Mouse (Mus musculus): Measurements from ENCODE around the gene Cask.

Cask gene

DNA sequence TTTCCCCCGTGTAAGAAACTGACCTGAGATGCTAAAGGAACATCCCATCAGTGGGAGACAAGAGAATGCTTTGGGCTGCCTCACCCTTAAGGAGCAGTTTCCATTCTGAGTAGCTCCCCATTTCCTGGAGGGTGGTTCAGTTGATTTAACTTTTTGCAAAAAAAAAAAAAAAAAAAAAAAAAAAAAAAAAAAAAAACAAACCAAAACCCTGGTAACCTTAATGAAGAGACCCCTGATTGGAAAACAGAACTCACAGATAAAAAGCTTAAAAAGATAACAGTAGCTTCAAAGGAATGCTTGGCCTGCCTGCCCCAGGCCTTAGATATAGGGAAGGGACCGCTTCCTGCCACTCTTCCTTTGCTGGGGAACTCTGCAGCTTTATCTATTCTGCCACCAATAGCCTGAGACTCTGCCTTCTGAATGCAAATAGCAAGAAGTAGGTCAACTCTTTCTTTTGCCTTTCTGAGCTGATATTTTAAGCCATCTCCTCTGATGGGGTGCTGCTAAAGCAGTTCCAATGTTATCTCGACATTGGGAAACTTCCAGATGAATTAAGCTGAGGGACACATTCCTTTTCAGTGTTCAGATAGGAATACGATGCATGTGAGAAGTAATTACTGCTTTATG lies 332.3 kb downstream of the Cask start:
- DNase-seq (ENCODE audit: low spot score in 2 of 2), result no peak

DNA sequence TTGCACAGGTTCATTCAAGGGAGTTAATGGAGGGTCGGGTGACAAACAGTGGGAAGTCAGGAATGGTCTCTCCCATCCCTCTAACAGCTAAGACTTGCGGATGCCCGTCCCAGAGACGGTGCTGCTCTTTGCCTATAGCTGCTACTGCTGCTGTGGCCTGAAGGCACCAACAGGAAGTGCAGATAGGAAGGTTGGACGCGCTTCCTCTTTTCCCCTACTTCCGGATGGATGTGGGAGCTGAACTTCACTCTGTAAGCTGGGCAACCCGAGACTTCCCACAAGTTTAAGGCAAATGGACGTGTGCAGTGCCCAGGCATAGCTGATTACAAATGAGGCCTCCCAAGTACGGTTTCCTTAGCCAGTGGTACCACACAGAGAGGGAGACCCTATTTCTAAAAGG lies 333.1 kb downstream of the Cask start:
- no peak for DNase-seq (ENCODE audit: low spot score in 2 of 2)

DNA sequence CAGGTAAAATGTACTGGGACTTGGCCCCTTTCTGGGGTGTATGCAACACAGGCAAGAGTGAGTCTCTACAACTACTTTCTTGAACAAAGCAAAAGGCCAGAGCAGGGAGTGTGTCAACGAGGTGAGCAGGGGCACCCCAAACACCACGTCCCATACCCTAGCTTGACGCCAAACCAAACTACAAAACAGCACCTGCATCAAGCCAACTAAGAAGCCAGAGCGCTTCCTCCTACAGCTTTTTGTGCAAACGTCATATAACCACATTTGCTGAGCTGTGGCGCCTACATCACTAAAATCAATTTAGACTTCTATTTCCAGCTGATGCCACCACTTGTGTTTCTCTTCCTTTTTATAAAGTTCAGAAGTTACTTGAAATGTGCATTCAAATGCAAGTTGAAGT lies 334.7 kb downstream of the Cask start:
- peak; percentile 31 to 41 for DNase-seq (ENCODE audit: low spot score in 2 of 2)

DNA sequence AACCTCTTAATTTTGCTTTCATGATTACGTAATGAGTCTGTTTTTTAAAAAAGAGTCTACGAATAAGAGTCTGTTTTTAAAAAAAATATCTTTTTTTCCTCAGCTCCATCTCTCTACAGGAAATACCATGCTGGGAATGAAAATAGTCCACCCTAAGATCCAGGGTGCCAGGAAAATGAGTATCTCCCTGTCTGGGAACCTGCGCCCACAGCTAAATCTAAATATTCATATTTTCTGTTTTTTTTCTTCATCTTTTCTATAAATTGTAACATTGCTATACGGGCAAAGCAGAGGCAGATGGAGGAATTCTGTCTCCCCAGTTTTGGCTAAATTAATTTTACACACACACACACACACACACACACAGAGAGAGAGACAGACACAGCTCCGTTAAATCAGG lies 337.3 kb downstream of the Cask start:
- no peak for DNase-seq (ENCODE audit: low spot score in 2 of 2)

DNA sequence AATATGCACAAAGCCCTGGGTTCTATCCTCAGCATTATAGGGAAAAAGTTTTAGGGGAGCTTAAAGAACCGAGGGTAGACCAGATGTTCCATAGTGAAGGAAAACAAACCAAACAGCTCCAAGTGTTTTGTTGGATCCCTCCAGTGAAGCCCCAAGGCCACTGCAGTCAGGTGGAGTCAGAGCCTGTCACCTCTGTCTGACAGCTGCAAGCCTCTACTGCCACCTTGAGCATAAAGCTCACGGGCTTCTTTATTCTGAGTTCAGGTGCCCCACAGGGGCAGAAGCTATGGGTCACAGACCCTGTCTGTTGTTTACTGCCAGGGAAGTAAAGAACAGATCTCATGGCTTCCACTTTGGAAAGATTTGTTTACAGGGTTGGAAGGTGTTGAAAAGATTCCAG lies 338.0 kb downstream of the Cask start:
- DNase-seq (ENCODE audit: low spot score in 2 of 2), result peak in 1 of 2 experiments; percentile 27

DNA sequence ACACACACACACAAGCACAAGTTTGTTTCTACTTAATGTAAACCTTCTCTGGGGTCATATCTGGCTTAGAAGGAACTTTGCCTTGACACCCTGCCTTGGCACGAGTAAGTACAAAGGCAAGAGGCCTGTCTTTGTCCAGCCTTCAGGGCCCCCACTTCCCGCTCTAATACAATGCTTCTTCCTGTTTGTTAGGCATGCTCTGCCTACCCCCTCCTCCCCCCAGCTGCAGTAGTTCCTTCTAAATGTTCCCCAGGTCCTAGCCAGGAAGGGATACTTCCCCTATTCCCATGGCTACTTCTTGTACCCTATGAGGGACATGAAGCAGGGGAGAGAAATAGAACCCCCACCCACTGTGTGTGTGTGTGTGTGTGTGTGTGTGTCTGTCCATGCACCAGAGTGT lies 344.8 kb downstream of the Cask start:
- no peak for DNase-seq (ENCODE audit: low spot score in 2 of 2)

DNA sequence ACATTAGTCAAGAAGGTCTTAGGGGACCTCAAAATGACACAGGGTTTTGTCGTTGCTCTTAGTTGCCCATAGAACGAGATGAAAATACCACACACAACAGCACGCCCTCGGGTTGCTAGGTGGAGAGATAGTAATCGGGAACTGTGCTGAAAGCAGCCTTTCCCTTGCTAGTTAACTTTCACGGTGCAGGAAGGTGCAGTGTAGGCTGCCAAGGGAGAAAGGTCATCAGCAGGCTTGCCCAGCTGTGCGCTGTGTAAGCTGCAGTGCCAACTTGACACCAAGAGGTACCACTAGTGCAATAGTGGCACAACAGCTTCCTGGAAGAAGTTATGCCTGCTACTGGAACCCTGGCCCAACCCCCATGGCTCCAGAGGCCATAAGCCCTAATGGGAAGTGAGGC lies 346.8 kb downstream of the Cask start:
- no peak for DNase-seq (ENCODE audit: low spot score in 2 of 2)

DNA sequence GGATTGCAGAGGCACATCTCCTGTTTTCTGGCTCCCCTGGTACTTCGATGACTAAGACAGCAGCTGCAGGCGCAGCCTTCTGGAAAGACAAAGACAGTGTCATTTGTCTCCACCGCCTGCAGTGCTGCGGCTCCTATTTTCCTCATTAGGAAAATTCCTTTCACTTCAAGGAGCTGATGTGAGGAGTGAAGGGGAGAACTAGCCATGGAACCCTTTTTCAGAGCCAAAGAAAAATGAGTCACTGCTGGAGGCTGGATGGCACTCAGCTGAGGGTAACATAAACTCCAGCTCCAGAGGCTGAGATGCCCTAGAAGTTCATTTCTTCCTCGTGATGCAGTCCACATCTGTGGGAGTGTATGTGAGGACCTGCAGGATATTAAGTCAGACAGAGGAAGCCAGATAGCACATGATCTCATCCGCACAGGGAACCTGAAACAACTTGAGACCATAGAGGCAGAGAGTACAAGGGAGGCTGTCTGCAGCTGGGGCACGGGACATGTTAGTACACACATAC lies 348.2 kb downstream of the Cask start:
- no peak for DNase-seq (ENCODE audit: low spot score in 2 of 2)

DNA sequence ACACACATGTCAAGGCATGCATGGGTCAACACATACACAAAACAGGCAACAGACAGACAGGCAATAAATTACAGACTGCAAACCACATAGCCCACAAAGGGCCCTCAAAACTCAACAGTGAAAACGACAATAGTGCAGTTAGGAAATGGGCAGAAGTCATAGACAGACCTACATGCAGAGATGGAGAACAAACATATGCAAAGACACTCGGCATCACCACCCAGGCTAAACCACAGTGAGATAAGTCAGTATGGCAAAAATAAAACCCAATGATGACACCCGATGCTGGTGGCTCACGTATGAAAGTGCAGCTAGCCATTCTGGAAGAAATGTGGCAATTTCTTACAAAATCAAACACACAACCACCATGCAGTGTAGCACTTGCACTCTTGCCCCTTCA lies 350.9 kb downstream of the Cask start:
- no peak for DNase-seq (ENCODE audit: low spot score in 2 of 2)

DNA sequence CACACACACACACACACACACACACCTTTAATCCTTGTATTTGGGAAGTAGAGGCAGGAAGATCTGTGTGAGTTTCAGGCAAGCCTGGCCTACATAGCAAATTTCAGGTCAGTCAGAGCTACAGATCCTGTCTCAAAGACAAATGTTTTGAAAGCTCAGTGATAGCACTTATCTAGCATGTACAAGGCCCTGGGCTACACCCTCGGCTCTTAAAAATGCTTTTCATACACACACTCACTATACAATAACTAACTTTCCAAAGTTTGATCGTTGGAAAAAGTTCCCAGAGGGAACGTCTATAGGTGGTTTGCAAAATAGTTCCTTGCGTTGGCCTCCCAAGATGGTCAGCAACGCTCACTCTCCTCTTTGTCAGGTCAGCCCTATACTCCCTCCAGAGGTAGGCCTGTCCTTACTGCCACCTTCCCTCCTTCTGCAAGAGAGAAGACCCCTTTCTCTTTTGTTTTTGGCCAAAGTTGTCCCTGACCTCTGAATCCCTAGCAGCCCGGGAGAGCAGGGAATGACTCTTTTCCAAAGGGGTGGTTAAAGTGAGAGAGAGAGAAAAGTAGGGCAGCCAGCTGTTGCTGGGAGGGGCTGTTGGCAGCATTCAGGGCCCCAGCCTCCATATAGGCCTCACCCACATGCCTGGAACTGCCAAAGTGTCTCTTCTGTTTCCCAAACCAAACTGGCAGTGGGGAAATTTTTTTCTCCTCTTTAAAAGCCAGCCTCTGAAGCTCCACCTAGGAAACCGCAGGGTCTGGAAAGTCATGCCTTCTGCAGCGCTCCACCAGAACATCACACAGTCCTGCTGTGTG lies 356.1 kb downstream of the Cask start:
- DNase-seq (ENCODE audit: low spot score in 2 of 2), result no peak

DNA sequence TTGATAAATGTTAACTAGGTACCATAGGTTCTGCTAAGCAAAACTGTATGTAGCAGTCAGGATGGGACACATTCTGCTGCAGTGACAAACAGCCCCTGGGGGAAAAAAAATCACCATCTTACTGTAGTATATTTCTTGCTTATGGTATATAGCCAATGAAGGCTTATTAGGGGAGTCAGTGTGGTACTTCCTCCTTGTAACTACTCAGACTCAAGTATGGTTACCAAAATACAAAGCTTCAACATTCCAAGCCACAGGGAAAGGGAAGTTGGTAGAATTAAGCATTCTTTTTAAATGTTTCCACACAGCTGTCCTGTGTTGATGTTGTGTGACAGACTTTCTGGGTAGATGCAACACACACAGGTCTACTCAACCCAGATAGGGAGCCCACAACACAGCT lies 358.2 kb downstream of the Cask start:
- DNase-seq (ENCODE audit: low spot score in 2 of 2), result no peak

DNA sequence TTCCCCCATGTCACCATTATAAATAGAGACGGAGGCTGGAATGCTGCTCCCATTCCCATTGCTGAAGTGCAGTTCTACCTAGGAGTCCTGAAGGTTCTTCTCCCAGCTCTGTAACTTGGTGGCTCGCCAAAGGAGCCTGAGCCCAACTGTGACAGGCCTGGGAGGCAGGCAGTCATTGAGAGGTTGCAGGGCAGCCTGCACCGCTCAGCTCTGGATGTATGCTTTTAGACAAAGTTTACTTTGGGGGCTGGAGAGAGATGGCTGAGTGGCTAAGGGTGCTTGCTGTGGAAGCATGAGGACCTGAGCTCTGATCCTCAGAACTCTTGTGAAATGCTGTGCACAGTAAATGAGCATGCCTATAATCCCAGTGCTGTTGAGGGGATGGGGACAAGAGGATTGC lies 360.2 kb downstream of the Cask start:
- DNase-seq (ENCODE audit: low spot score in 2 of 2), result no peak

DNA sequence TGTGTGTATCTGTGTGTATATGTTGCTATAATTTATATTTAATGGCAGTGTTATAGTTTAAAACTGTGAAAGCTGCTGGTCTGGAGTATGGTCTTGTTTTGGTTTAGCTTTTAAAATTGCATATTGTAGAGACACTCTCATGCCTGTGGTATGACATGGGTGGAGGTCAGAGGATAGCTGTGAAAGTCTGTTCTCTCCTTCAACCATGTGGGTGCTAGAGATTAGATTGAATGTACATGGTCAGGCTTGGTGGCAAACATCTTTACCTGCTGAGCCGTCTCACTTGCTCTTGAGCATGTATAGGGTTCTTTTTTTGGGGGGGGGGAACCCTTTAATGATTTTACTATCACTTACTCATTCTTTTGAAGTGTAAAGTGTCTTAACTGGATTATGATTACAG lies 361.4 kb downstream of the Cask start:
- no peak for DNase-seq (ENCODE audit: low spot score in 2 of 2)

DNA sequence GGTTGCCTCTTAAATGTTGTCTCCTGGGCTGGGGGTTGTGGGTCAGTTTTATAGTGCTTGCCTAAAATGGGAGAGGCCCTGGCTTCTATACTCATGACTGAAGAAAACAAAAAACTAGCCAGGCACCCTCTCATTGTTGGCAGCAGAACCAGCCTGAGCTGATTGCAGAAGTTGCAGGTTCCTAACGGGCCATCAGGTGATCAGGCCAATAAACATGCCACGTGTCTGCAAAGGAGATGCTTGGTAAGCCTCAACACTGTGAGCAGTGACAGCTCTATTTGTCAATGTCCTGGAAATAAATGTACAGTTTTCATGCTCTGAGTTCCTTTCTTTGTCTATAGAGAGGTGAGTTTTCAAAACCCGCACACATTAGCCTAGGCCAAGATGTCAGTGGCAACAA lies 362.2 kb downstream of the Cask start:
- DNase-seq (ENCODE audit: low spot score in 2 of 2), result no peak

DNA sequence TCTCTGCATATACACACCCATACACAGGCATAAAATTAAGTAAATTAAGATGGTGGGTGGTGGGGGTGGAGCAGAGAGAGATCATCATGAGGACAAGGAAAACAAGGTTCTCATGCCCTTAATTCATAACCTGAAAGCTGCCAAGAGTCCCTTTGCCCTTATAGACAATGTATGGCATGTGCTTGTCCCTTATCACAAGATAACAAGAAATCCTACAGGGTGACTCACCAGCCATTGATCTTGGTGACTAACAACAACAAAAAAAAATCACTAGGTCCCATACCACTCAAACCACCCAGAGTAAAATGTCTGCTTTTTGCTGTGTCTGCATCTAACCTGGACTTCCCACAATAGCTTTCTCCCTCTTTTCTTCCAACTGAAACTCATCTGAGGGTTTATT lies 366.7 kb downstream of the Cask start:
- no peak for DNase-seq (ENCODE audit: low spot score in 2 of 2)

DNA sequence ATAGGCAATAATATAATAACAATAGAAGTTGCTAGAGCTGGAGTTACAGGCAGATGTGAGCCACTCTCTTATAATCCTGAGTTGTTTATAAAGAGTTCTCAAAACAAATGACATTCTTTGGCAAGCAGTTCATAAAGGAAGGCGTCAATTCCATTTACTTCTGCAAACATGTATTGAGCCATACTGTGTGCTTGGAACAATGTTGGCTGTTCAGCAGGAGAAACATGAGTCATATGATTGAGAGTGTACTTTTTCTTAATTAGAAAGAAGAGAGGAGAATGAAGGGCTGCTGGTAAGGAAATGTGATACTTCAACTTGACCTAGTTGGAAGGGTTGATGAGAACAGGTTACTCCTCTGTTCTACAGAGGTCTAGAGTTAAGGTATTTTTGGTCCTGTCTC lies 368.6 kb downstream of the Cask start:
- DNase-seq (ENCODE audit: low spot score in 2 of 2), result no peak

DNA sequence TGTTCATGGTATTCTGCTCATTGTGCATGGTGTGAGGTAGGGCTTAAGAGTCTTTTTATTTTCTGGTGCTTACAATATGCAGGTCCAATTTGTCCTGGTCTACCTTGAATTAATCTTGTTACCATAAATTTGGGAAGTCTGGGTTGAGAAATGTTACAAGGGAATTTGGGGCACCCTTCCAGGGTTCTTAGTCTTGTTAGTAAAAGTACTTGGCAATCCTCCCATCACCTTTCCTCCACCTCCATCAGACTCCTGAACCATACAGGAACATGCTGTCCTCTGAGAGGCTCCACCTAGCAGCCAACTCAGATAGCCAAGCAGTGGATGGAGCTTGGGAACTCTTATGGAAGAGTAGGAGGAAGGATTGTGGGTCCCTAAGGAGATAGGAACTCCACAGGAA lies 371.6 kb downstream of the Cask start:
- no peak for DNase-seq (ENCODE audit: low spot score in 2 of 2)

DNA sequence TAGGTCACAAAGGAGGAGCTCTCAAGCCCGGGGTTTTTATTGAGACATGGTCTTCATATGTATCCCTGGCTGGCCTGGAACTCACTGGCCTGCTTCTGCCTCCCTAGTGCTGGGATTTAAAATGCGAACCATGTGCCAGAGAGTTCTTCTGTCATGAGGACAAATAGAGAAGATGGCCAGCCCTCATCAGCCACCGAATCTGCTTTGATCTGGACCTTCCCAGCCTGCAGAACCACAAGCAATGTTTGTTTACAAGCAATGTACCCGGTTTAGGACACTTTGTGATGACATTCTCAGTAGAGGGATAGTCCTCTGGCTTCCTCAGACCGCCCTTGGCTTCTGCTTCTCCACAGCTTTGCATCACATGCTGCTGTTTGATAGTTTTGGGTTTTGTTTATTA lies 372.9 kb downstream of the Cask start:
- no peak for DNase-seq (ENCODE audit: low spot score in 2 of 2)

DNA sequence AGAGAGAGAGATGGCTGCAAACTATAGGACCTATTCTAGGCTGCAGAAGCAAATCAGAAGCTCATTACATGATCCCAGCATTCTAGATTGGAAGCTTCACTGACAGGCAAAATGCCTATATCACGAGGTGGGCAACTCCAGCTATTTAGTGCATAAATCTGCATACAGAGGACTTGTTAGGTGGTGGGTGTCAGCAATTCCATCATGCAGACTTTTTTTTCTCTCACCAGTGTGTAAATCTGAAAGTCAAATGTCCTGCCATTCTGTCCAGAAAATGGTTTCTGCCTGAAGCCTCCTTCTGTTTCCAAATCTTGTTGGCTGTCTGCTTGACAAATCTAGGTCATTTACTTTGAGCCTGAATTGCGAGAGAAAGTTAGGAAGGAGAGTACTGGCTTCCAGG lies 373.6 kb downstream of the Cask start:
- DNase-seq (ENCODE audit: low spot score in 2 of 2), result no peak

DNA sequence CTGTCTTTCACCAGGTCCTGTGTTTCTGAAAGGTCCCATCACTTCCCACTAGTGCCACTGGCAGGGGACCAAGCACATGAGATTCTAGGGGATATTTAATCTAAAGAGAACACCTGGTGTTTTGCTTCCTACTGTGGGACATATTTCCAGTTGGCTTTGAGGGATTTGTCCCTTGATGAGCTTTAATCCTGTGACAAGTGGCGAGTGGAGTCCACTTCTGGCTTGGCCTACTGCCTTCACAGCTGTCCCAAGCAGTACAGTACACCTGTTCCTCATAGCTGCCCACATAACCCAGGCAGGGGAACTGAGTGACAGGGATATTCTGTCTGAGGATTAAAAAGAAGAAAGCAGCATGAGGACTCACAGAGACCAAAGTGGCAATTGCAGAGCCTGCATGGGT lies 375.8 kb downstream of the Cask start:
- no peak for DNase-seq (ENCODE audit: low spot score in 2 of 2)

DNA sequence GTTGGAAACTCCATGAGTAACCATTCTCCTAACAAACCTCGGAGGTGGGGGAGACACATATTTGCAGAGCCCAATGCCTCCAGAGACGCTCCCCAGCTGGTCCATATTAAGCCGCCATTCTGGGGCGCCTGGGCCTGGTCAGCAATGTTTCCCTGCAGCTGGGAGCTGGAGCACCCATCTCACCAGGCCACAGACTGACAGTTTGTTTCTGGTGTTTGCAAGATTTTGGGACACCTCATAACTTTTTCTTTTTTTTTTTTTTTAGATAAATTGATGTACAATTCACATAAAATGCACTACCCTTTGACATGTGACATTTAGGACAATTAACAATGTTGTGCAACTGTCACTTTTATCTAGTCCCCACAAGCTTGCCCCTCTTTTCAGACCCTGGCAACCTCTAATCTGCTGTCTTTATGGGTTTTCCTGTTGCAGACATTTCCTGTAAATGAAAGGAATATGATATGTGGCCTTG lies 378.4 kb downstream of the Cask start:
- no peak for DNase-seq (ENCODE audit: low spot score in 2 of 2)

DNA sequence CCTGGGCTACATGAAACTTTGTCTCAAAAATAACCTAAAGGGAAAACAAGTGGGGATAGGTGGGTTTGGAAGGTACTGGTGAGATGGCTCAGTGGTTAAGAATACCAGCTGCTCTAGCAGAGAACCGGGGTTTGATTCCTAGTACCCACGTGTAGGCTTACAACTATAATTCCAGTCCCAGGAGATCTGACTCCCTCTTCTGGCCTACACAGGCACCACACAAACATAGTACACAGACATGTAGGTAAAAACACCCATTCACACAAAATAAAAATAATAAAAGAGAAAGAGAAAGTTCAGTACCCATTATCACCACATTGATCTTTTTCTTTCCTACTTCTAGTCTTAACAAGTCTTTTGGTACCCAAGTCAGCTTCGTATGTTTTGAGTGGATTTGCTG lies 379.2 kb downstream of the Cask start:
- no peak for DNase-seq (ENCODE audit: low spot score in 2 of 2)
